In the genomic region with DNA sequence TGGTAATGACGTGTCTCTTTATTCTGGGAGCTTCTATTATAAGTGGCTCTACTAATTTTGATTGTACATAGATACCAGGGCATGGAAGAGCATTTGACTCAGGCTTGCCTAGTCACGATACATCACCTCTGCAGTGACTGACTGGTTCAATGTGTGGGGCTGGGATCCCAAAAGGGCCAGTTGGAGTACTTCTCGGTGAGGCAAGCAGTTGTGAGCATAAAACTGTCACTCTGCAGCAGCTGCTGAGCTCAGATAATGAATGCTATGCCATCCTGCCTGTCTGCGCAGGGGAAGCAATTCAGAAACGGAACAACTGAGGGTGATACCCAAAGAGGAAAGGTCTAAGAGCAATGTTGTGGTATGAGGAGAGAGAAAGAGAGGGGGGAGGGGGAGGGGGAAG, we compare ENCODE assay signal across 8 mouse cellular contexts. TPM values are rescaled to one million over a fixed set of nuclear protein-coding genes. Genes with fewer than 3 reads are reported as not detected.
DNase-seq lines count a peak whose midpoint lies in the region; ATAC-seq and TF ChIP-seq lines count a peak whose summit lies in the region.

No protein-coding gene starts in this region.

- no peaks in the 10 kb centered on the region for H3K27me3 ChIP-seq in heart, embryonic 12.5 days (replicated peaks)
- no peaks in the 10 kb centered on the region for H3K27me3 ChIP-seq in neural tube, embryonic 12.5 days (replicated peaks)
- H3K27me3 ChIP-seq in thymus, adult 2 months (ENCODE audit: control insufficient read depth, insufficient read depth, low read length) = no peaks in the 10 kb centered on the region

- H3K27ac ChIP-seq in heart, embryonic 12.5 days (ENCODE audit: poor library complexity, severe bottlenecking) = peak overlapping the region; percentile 67
- no peak overlapping the region for H3K27ac ChIP-seq in neural tube, embryonic 12.5 days
- no peak overlapping the region for H3K27ac ChIP-seq in thymus, adult 2 months (ENCODE audit: control insufficient read depth, insufficient read depth, low read length)

- H3K36me3 ChIP-seq in heart, embryonic 12.5 days = no peaks in the 10 kb centered on the region
- H3K36me3 ChIP-seq in neural tube, embryonic 12.5 days = no peaks in the 10 kb centered on the region
- H3K36me3 ChIP-seq in thymus, adult 2 months (ENCODE audit: control insufficient read depth, insufficient read depth, low read length) = no peaks in the 10 kb centered on the region

- DNase-seq in heart, adult 18-20 months = no peak
- DNase-seq in brain, adult 2 months (ENCODE audit: low read depth, low spot score) = peak; percentile 16
- DNase-seq in thymus, adult 2 months = no peak
- no peak for DNase-seq in cerebellum, adult 9-11 months
- DNase-seq in cerebellum, adult 11-12 months = no peak

- no peak for TF ChIP-seq POLR2A in thymus, adult 2 months (IDR thresholded peaks at IDR 0.05; ENCODE audit: control insufficient read depth, extremely low read depth, insufficient read depth, low read length, poor library complexity)

- peak overlapping the region; percentile 43; the same call in 1 of the 2 replicates for H3K4me2 ChIP-seq in heart, embryonic 12.5 days
- H3K4me2 ChIP-seq in neural tube, embryonic 12.5 days (replicated peaks) = no peak overlapping the region

- 19% methylated on average over 5 of the region's 5 CpGs for WGBS in heart, embryonic 12.5 days
- 12% methylated on average over 5 of the region's 5 CpGs for WGBS in neural tube, embryonic 12.5 days
- 33% methylated on average over 5 of the region's 5 CpGs for WGBS in thymus, adult 2 months

- H3K9me3 ChIP-seq in heart, embryonic 12.5 days (replicated peaks) = no peaks in the 10 kb centered on the region
- no peaks in the 10 kb centered on the region for H3K9me3 ChIP-seq in neural tube, embryonic 12.5 days

- H3K9ac ChIP-seq in heart, embryonic 12.5 days = no peak overlapping the region
- H3K9ac ChIP-seq in neural tube, embryonic 12.5 days = no peak overlapping the region

- ATAC-seq in heart, embryonic 12.5 days (ENCODE audit: insufficient number of reproducible peaks, low FRiP score) = peak; percentile 88
- ATAC-seq in hematopoietic stem cell, adult 5-6 weeks (replicated peaks in 1 of 2; ENCODE audit: insufficient read depth in 1 of 2, low FRiP score in 2 of 2, low TSS enrichment in 1 of 2, low read depth in 1 of 2, poor library complexity in 2 of 2, severe bottlenecking in 2 of 2) = peak; percentile 83 to 86
- ATAC-seq in neural tube, embryonic 12.5 days (ENCODE audit: low FRiP score, low read depth) = peak; percentile 53

- peaks cover 34% of the 10 kb centered on the region for H3K4me1 ChIP-seq in heart, embryonic 12.5 days (replicated peaks)
- no peaks in the 10 kb centered on the region; the same call in 1 of the 2 replicates for H3K4me1 ChIP-seq in neural tube, embryonic 12.5 days
- peaks cover 6% of the 10 kb centered on the region for H3K4me1 ChIP-seq in thymus, adult 2 months (replicated peaks; ENCODE audit: control insufficient read depth, insufficient read depth, low read length)

- TF ChIP-seq CTCF in thymus, adult 2 months (IDR thresholded peaks at IDR 0.05; ENCODE audit: borderline replicate concordance, control insufficient read depth, extremely low read depth, insufficient read depth, low read length, poor library complexity) = no peak

- no peak overlapping the region for H3K4me3 ChIP-seq in heart, embryonic 12.5 days
- H3K4me3 ChIP-seq in neural tube, embryonic 12.5 days = no peak overlapping the region
- H3K4me3 ChIP-seq in thymus, adult 2 months (ENCODE audit: control insufficient read depth, insufficient read depth, low read length) = no peak overlapping the region

RNA-seq across cellular contexts. Expression of a gene that starts 49.8 kb away (rescaled TPM):
- polyA plus RNA-seq in heart, embryonic 12.5 days (2016; fragmentation: Nextera tagmentation; extraction: Ambion mirVana) = 18.9 and 20.6 TPM in 2 replicates
- 10 to 100 TPM in 1 of 2 experiments, 1 to 10 TPM in 1; 3.7 to 34.5 TPM for total RNA-seq in heart, adult 18-20 months (2021)
- 68.3 and 87.5 TPM in 2 replicates for total RNA-seq in hematopoietic stem cell, adult 5-6 weeks (2017)
- polyA plus RNA-seq in neural tube, embryonic 12.5 days (2016; fragmentation: Nextera tagmentation; extraction: Ambion mirVana) = 74.0 and 78.2 TPM in 2 replicates
- polyA plus RNA-seq in thymus, adult 2 months (2012; rRNA removed) = 10.9 and 19.9 TPM in 2 replicates
